Mouse (Mus musculus): ENCODE measurements at regions not wholly inside any gene's neighbourhood (a gene's known extent, or its start where the extent isn't known, plus 50 kb on each side); places are given as distances from the start of the nearest gene placed in this dataset.

GRCm38 (mm10) chr8:44094818-44095217 is 385.0 kb upstream of the Adam34 start:
- Histone ChIP-seq H3K4me2 (no peak overlapping the region), H3K4me1 (no peaks in the 10 kb centered on the region), H3K27ac (no peak overlapping the region), H3K27me3 (no peaks in the 10 kb centered on the region), H3K9me3 (no peaks in the 10 kb centered on the region), H3K9ac (no peak overlapping the region), H3K4me3 (no peak overlapping the region), H3K36me3 (no peaks in the 10 kb centered on the region)
- 79% methylated on average over 1 of the region's 1 CpGs for WGBS
- ATAC-seq (ENCODE audit: insufficient number of reproducible peaks, low FRiP score, low TSS enrichment, low read depth): no peak

GRCm38 (mm10) chr8:44093491-44093890 is 383.6 kb upstream of the Adam34 start:
- no peak for ATAC-seq (ENCODE audit: insufficient number of reproducible peaks, low FRiP score, low TSS enrichment, low read depth)
- H3K9me3 ChIP-seq: no peaks in the 10 kb centered on the region
- H3K27ac ChIP-seq: no peak overlapping the region
- no peaks in the 10 kb centered on the region for H3K27me3 ChIP-seq
- no peaks in the 10 kb centered on the region for H3K4me1 ChIP-seq
- H3K36me3 ChIP-seq: no peaks in the 10 kb centered on the region
- H3K9ac ChIP-seq: no peak overlapping the region
- WGBS: 74% methylated on average over 1 of the region's 1 CpGs
- no peak overlapping the region for H3K4me2 ChIP-seq
- no peak overlapping the region for H3K4me3 ChIP-seq

DNA sequence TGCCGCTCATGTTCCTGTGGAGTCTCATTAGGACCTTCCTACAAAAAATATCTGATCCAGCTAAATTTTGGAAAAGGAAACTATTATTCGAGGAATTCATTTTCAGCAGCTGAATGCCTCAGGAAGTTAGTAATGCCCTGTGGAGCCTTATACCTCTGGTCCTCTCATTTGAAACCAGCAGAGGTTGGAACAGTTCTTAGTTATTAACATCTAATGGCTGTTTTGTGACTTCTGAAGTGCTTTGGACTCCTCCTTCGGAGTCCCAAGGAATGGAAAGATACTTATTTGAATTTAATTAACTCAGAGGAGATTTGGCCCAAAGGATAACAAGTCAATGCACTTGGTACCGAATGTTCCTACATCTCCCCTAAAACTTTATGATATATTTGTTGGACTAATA is 372.2 kb upstream of the Adam34 start:
- no peaks in the 10 kb centered on the region for H3K36me3 ChIP-seq
- WGBS: 35% methylated on average over 4 of the region's 4 CpGs
- ATAC-seq (ENCODE audit: insufficient number of reproducible peaks, low FRiP score, low TSS enrichment, low read depth): peak; percentile 69; the same call in 1 of the 2 replicates

GRCm38 (mm10) chr8:44058846-44059245 is 349.0 kb upstream of the Adam34 start:
- Histone ChIP-seq H3K4me1 (no peaks in the 10 kb centered on the region), H3K27ac (no peak overlapping the region), H3K4me2 (no peak overlapping the region), H3K9ac (no peak overlapping the region), H3K4me3 (no peak overlapping the region), H3K9me3 (no peaks in the 10 kb centered on the region), H3K27me3 (no peaks in the 10 kb centered on the region), H3K36me3 (no peaks in the 10 kb centered on the region)
- ATAC-seq (ENCODE audit: insufficient number of reproducible peaks, low FRiP score, low TSS enrichment, low read depth): no peak
- 71% methylated on average over 5 of the region's 5 CpGs for WGBS

More for the DNA sequence above, 372.2 kb upstream of the Adam34 start:
- H3K4me1 ChIP-seq: no peaks in the 10 kb centered on the region
- no peak overlapping the region for H3K4me3 ChIP-seq
- H3K9ac ChIP-seq: no peak overlapping the region
- H3K9me3 ChIP-seq: no peaks in the 10 kb centered on the region
- no peak overlapping the region for H3K4me2 ChIP-seq
- H3K27me3 ChIP-seq: no peaks in the 10 kb centered on the region
- H3K27ac ChIP-seq: no peak overlapping the region

- Histone ChIP-seq H3K9me3 (no peaks in the 10 kb centered on the region), H3K4me3 (no peak overlapping the region), H3K4me2 (no peak overlapping the region), H3K9ac (no peak overlapping the region), H3K27me3 (no peaks in the 10 kb centered on the region), H3K36me3 (no peaks in the 10 kb centered on the region), H3K27ac (no peak overlapping the region), H3K4me1 (no peaks in the 10 kb centered on the region)
- WGBS: 78% methylated on average over 8 of the region's 8 CpGs
- no peak for ATAC-seq (ENCODE audit: insufficient number of reproducible peaks, low FRiP score, low TSS enrichment, low read depth)
These were observed 332.9 kb upstream of the Adam34 start for GRCm38 (mm10) chr8:44042572-44043355.

GRCm38 (mm10) chr8:44034211-44034610 is 324.4 kb upstream of the Adam34 start:
- Histone ChIP-seq H3K4me2 (no peak overlapping the region), H3K27me3 (no peaks in the 10 kb centered on the region), H3K4me1 (no peaks in the 10 kb centered on the region), H3K9me3 (no peaks in the 10 kb centered on the region), H3K9ac (no peak overlapping the region), H3K36me3 (no peaks in the 10 kb centered on the region), H3K4me3 (no peak overlapping the region), H3K27ac (no peak overlapping the region)
- ATAC-seq (ENCODE audit: insufficient number of reproducible peaks, low FRiP score, low TSS enrichment, low read depth): no peak
- WGBS: 70% methylated on average over 4 of the region's 4 CpGs

DNA sequence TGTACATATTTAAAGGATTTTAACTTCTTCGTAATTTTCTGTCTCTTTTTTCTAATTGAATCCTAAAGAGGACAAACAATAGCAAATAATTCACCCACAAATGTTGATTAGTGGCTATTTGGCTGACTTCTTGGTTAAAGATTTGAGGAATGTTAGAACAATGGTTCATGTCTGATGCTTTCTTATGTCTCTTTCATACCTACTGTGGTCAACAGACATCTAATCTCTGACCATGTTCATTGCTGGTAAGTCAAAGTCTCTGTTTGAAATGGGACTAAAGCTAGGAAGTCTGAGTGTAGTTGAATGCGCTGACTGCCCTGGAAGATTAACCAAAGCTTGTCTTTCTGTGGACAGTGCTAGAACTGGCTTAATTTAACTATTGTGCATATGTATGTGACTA is 321.5 kb upstream of the Adam34 start:
- WGBS: 93% methylated on average over 2 of the region's 2 CpGs
- ATAC-seq (ENCODE audit: insufficient number of reproducible peaks, low FRiP score, low TSS enrichment, low read depth): no peak
- H3K36me3 ChIP-seq: no peaks in the 10 kb centered on the region
- H3K4me2 ChIP-seq: no peak overlapping the region
- no peak overlapping the region for H3K27ac ChIP-seq
- H3K9ac ChIP-seq: no peak overlapping the region
- H3K9me3 ChIP-seq: no peaks in the 10 kb centered on the region
- no peaks in the 10 kb centered on the region for H3K4me1 ChIP-seq
- no peak overlapping the region for H3K4me3 ChIP-seq
- no peaks in the 10 kb centered on the region for H3K27me3 ChIP-seq

DNA sequence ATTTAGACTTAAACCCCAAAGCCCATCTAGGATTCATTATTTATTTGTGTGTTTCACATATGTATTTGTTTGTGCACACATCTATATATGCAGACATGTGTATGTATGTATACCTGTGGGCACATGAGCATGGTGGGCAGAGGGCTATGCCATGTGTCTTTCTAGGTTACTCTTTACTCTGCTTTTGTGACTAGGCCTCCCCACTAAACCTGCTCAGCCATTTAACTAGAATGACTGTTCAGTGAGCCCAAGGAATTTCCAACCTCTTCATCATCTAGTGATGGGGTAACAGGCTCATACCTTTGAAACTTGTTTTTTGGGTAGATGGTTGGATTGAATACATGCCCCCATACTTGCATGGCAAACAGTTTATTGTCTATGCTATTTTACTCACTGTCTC is 321.1 kb upstream of the Adam34 start:
- Histone ChIP-seq H3K9ac (no peak overlapping the region), H3K27ac (no peak overlapping the region)
- ATAC-seq (ENCODE audit: insufficient number of reproducible peaks, low FRiP score, low TSS enrichment, low read depth): no peak

DNA sequence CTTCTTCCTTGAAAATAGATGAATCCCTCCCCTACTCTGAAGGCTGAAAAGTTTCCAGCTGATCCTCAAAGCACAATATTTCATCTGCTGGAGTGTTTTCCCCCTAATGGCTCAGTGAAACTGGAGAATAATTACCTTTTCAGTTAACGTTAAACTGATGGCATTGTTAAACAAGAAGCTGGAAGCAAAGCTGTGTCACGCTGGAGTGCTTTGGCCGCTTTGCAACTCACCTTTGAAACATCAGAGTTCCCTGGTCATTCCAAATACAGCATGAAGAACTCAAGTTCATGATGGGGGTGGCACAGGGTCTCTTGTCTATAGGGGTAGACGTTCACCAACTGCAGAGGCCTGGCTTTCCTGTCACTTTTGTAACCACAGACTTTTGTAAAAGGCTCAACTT is 317.9 kb upstream of the Adam34 start:
- 46% methylated on average over 4 of the region's 4 CpGs for WGBS
- Histone ChIP-seq H3K27ac (no peak overlapping the region), H3K4me1 (no peaks in the 10 kb centered on the region), H3K27me3 (no peaks in the 10 kb centered on the region), H3K36me3 (no peaks in the 10 kb centered on the region), H3K9me3 (no peaks in the 10 kb centered on the region), H3K4me3 (no peak overlapping the region), H3K9ac (no peak overlapping the region), H3K4me2 (no peak overlapping the region)
- ATAC-seq (ENCODE audit: insufficient number of reproducible peaks, low FRiP score, low TSS enrichment, low read depth): no peak

More for the DNA sequence above, 321.1 kb upstream of the Adam34 start:
- Histone ChIP-seq H3K9me3 (no peaks in the 10 kb centered on the region), H3K36me3 (no peaks in the 10 kb centered on the region), H3K4me1 (no peaks in the 10 kb centered on the region), H3K4me3 (no peak overlapping the region), H3K4me2 (no peak overlapping the region), H3K27me3 (no peaks in the 10 kb centered on the region)

DNA sequence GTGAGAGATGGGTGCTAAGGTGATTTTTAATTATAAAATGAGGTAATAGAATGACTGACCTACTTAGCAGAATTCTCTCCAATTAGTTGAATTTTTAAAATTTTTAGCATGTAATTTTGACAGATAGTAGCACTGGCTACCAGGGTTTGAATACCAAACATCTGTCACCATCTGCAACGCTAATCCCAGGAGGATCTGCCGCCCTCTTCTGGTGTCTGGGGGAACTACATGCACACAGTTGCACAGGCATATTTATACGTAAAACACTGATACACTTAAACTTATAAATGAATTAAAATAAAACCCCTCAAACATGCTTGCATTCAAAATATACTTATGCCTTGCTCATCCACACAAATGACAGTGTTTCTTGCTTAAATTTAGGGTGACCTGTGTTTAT is 316.1 kb upstream of the Adam34 start:
- Histone ChIP-seq H3K9me3 (no peaks in the 10 kb centered on the region), H3K4me2 (no peak overlapping the region), H3K4me3 (no peak overlapping the region), H3K4me1 (no peaks in the 10 kb centered on the region), H3K27ac (no peak overlapping the region), H3K36me3 (no peaks in the 10 kb centered on the region), H3K27me3 (no peaks in the 10 kb centered on the region), H3K9ac (no peak overlapping the region)
- 28% methylated on average over 3 of the region's 3 CpGs for WGBS
- no peak for ATAC-seq (ENCODE audit: insufficient number of reproducible peaks, low FRiP score, low TSS enrichment, low read depth)

DNA sequence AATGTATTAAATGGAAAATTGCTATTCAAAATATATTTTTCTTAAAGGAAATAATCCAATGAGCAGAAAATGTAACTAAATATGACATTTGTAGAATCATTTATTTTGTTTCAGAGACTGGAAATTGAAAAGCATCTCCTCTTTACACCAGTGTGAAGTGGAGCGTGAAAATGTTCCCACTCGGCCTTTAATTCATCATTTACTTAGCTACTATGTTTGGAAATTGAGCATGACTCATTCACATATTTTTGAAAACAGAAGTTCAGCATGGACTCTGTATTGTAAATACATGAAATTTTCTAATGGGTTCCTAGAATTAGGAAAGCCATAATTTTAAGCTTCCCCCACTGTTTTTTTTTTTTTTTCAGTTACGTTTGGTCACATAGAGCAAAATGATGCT is 314.2 kb upstream of the Adam34 start:
- no peak overlapping the region for H3K9ac ChIP-seq
- H3K9me3 ChIP-seq: no peaks in the 10 kb centered on the region
- no peaks in the 10 kb centered on the region for H3K4me1 ChIP-seq
- no peaks in the 10 kb centered on the region for H3K27me3 ChIP-seq
- WGBS: 82% methylated on average over 3 of the region's 3 CpGs
- no peak overlapping the region for H3K4me3 ChIP-seq
- H3K4me2 ChIP-seq: no peak overlapping the region
- no peak overlapping the region for H3K27ac ChIP-seq
- ATAC-seq (ENCODE audit: insufficient number of reproducible peaks, low FRiP score, low TSS enrichment, low read depth): no peak
- no peaks in the 10 kb centered on the region for H3K36me3 ChIP-seq
